Mouse (Mus musculus): ENCODE data around the gene Nt5c2. TPM values are rescaled to one million over a fixed set of nuclear protein-coding genes. Genes with fewer than 3 reads are reported as not detected.

Gene Nt5c2
- polyA plus RNA-seq, 1 experiment from 2014 or later, result 118 TPM

DNA sequence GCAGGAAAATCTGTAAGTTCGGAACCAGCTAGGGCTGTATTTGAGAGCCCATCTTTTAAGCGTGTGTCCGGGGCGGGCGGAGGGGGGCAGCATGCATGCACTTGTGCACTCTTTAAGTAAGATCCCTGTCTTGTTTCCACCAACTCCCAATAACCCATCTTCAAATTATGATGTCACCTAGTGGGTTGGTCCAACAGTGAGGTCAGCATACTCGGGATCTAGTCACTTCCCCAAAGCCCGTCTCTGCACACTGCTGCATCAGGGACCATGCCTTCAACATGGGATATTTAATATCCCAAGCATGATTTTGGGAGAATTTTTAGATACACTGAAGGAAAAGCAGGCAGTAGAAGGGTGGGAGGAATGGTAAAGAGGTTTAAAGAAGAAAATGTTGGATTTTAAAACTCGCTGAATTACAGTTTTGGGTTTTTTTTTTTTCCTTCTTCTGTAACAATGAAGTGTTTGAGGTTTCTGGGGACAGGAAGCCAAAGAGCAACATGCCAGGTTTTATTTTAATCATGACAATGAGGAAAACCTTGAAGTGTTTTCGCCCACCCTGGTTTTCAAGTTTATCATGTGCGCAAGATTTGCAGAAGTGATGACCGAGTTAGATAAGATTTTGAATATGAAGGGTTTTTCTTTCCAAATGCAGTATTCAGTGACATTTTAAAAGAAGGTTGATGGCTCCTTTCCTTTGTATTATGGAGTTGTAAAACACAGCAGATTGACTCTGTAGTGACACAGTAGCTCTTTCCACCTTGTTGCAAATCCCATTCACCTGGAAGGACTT is 177.5 kb downstream of the Nt5c2 start:
- WGBS, result 79% methylated on average over 11 of the region's 11 CpGs
- Histone ChIP-seq H3K27ac (no peak overlapping the region), H3K36me3 (no peaks in the 10 kb centered on the region), H3K4me2 (no peak overlapping the region), H3K4me3 (no peak overlapping the region), H3K9me3 (replicated peaks) (no peaks in the 10 kb centered on the region), H3K9ac (no peak overlapping the region), H3K4me1 (replicated peaks) (no peaks in the 10 kb centered on the region), H3K27me3 (no peaks in the 10 kb centered on the region)
- no peak for ATAC-seq (replicated peaks; ENCODE audit: insufficient number of reproducible peaks, insufficient read depth, low FRiP score, low read depth)

DNA sequence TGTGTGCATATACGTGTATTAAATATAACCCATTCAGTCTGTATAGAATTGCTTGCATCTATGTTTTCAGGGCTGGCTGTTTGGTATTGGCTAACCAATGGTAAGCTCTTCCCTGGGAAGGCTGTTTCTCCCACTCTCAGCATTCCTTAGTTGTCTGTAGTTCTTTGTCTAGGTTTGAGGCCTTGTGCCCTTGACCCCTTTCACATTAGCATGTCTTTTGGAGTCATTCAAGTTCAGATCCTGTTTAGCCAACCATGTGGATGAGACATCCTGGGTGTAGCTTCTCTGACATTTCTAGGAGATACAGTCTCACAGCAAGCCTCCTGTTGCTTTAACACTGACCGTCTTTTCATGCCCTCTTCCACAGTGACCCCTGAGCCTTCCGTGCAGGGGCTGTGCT is 178.9 kb downstream of the Nt5c2 start:
- Histone ChIP-seq H3K9ac (no peak overlapping the region), H3K27me3 (no peaks in the 10 kb centered on the region), H3K4me2 (no peak overlapping the region), H3K4me3 (no peak overlapping the region), H3K36me3 (no peaks in the 10 kb centered on the region), H3K4me1 (replicated peaks) (peaks cover 6% of the 10 kb centered on the region), H3K9me3 (replicated peaks) (no peaks in the 10 kb centered on the region), H3K27ac (no peak overlapping the region)
- WGBS, result 82% methylated on average over 3 of the region's 3 CpGs
- no peak for ATAC-seq (replicated peaks; ENCODE audit: insufficient number of reproducible peaks, insufficient read depth, low FRiP score, low read depth)

DNA sequence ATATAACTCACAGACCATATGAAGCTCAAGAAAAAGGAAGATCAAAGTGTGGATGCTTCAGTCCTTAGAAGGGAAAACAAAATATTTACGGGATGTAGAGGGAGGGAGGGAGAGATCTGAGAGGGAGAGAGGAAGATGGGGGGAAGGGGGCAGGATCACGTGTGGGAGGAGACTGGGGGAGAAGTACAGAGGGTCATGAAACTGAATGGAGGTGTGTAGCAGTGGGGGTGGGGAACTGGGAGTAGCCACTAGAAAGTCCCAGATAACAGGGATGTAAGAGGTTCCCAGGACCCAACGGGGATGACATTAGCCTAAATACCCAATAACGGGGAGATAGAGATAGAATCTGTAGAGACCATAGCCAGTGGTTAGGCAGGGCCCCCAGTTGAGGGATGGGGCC is 179.6 kb downstream of the Nt5c2 start:
- Histone ChIP-seq H3K36me3 (no peaks in the 10 kb centered on the region), H3K27ac (no peak overlapping the region), H3K9me3 (replicated peaks) (no peaks in the 10 kb centered on the region), H3K27me3 (no peaks in the 10 kb centered on the region), H3K9ac (no peak overlapping the region), H3K4me1 (replicated peaks) (peaks cover 11% of the 10 kb centered on the region), H3K4me3 (no peak overlapping the region), H3K4me2 (no peak overlapping the region)
- no peak for ATAC-seq (replicated peaks; ENCODE audit: insufficient number of reproducible peaks, insufficient read depth, low FRiP score, low read depth)
- WGBS, result 62% methylated on average over 4 of the region's 4 CpGs

DNA sequence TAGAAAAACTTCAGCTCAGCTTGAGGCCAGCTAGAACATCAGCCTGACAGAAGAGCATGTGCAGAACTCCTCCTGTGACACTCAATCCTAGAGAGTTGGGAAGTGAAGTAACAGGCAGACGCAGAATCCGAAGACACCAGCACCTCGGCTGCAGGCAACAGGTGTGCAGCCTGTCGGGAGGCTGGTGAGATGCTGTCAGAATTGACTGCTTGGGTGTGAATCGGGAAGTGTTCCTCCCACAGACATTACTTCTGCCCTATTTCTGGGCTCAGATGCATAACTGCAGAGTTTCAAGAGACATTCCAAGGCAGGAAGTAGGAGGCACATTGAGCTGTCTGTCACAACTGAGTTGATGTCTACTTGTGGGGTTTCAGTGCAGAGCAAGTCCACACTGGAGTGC is 180.7 kb downstream of the Nt5c2 start:
- Histone ChIP-seq H3K27me3 (no peaks in the 10 kb centered on the region), H3K9me3 (replicated peaks) (no peaks in the 10 kb centered on the region), H3K4me2 (no peak overlapping the region), H3K36me3 (no peaks in the 10 kb centered on the region), H3K4me3 (no peak overlapping the region), H3K27ac (no peak overlapping the region), H3K9ac (no peak overlapping the region), H3K4me1 (replicated peaks) (peaks cover 11% of the 10 kb centered on the region)
- 70% methylated on average over 5 of the region's 5 CpGs for WGBS
- ATAC-seq (replicated peaks; ENCODE audit: insufficient number of reproducible peaks, insufficient read depth, low FRiP score, low read depth), result no peak

Other genes with a start within 250 kb of the Nt5c2 start
- gene Ina, start 455 bp downstream of the Nt5c2 start, polyA plus RNA-seq (2015; fragmentation: Nextera tagmentation; extraction: Ambion mirVana), result 0.58 and 5.8 TPM in 2 replicates
- gene Pcgf6, start 35.8 kb upstream of the Nt5c2 start, polyA plus RNA-seq (2015; fragmentation: Nextera tagmentation; extraction: Ambion mirVana), result 6.8 and 7.8 TPM in 2 replicates
- 2.6 and 3.2 TPM in 2 replicates for gene Taf5, start 52.6 kb upstream of the Nt5c2 start, polyA plus RNA-seq (2015; fragmentation: Nextera tagmentation; extraction: Ambion mirVana)
- gene Usmg5, start 75.5 kb upstream of the Nt5c2 start, polyA plus RNA-seq (2015; fragmentation: Nextera tagmentation; extraction: Ambion mirVana), result 1,922 and 3,380 TPM in 2 replicates
- gene Pdcd11, start 75.6 kb upstream of the Nt5c2 start, polyA plus RNA-seq (2015; fragmentation: Nextera tagmentation; extraction: Ambion mirVana), result 4.6 and 5.2 TPM in 2 replicates
- 4.6 and 6.5 TPM in 2 replicates for gene Calhm2, start 123.1 kb upstream of the Nt5c2 start, polyA plus RNA-seq (2015; fragmentation: Nextera tagmentation; extraction: Ambion mirVana)
- gene Calhm1, start 129.1 kb upstream of the Nt5c2 start, polyA plus RNA-seq (2015; fragmentation: Nextera tagmentation; extraction: Ambion mirVana), result not detected in 2 replicates
- gene Calhm3, start 142.6 kb upstream of the Nt5c2 start, polyA plus RNA-seq (2015; fragmentation: Nextera tagmentation; extraction: Ambion mirVana), result not detected in 2 replicates
- gene Neurl1a, start 163.7 kb upstream of the Nt5c2 start, polyA plus RNA-seq (2015; fragmentation: Nextera tagmentation; extraction: Ambion mirVana), result 1.2 and 2.3 TPM in 2 replicates

Measured in heart, embryonic 15.5 days (tissue).